Mouse (Mus musculus) liver, embryonic 16.5 days (tissue): Measurements from ENCODE around the gene Trp53inp2. TPM values are rescaled to one million over a fixed set of nuclear protein-coding genes. Genes with fewer than 3 reads are reported as not detected.
A peak's percentile ranks its signal among the peaks of the same experiment; 100 is the strongest.

ENCODE experiments used
- ATAC-seq: fragments of 200-750 bp; cut with Nextera tagmentation; 2 replicates; pipeline ENCODE4 v1.8.0; 2017; ENCODE audit warnings: low read depth, mild to moderate bottlenecking, moderate number of reproducible peaks, moderate library complexity
- H3K27ac ChIP-seq: fragments of 300-500 bp; sonication (generic); 2 replicates; pipeline ENCODE4 v1.5.1; 2014; ENCODE audit warnings: mild to moderate bottlenecking, low read length
- H3K27me3 ChIP-seq: fragments of 300-500 bp; sonication (generic); 2 replicates; pipeline ENCODE4 v1.6.1; 2014; ENCODE audit warnings: low read depth, low read length, mixed read lengths; ENCODE audit not compliant: control insufficient read depth, insufficient read depth
- H3K36me3 ChIP-seq: fragments of 300-500 bp; sonication (generic); 2 replicates; pipeline ENCODE4 v1.6.1; 2014; ENCODE audit warnings: mild to moderate bottlenecking; ENCODE audit not compliant: control insufficient read depth, insufficient read depth
- H3K4me1 ChIP-seq: fragments of 300-500 bp; sonication (generic); 2 replicates; pipeline ENCODE4 v1.6.1; 2014; ENCODE audit warnings: low read depth, low read length, mixed read lengths; ENCODE audit not compliant: control insufficient read depth
- H3K4me2 ChIP-seq: fragments of 300-500 bp; sonication (generic); 2 replicates; pipeline ENCODE4 v1.6.1; 2014; ENCODE audit warnings: low read depth, low read length, mixed read lengths
- H3K4me3 ChIP-seq: fragments of 300-500 bp; sonication (generic); 2 replicates; pipeline ENCODE4 v1.5.1; 2014; ENCODE audit warnings: low read depth, mild to moderate bottlenecking, low read length
- H3K9ac ChIP-seq: fragments of 300-500 bp; sonication (generic); 2 replicates; pipeline ENCODE4 v1.6.1; 2014; ENCODE audit warnings: low read depth, low read length
- H3K9me3 ChIP-seq: fragments of 300-500 bp; sonication (generic); replicated peaks from 2 replicates; pipeline ENCODE4 v1.6.1; 2016; ENCODE audit warnings: low read length; ENCODE audit not compliant: control insufficient read depth
- WGBS: fragments of 180-500 bp; shearing (Covaris S2); extraction: QIAGEN DNeasy Blood & Tissue Kit; methylation state at CpG from one replicate; pipeline ENCODE4 v1.1.7; 2014; ENCODE audit not compliant: insufficient replicate concordance; 5-methylcytosine and 5-hydroxymethylcytosine counted together
- polyA plus RNA-seq: library from polyadenylated mRNA; unstranded; fragments of >200 nt; fragmentation: Nextera tagmentation; extraction: Ambion mirVana; gene quantifications from 2 replicates; pipeline ENCODE4 v1.2.1, GENCODE M21; 2015

The Trp53inp2 gene
- polyA plus RNA-seq, 1 experiment from 2014 or later: 5.7 TPM

DNA sequence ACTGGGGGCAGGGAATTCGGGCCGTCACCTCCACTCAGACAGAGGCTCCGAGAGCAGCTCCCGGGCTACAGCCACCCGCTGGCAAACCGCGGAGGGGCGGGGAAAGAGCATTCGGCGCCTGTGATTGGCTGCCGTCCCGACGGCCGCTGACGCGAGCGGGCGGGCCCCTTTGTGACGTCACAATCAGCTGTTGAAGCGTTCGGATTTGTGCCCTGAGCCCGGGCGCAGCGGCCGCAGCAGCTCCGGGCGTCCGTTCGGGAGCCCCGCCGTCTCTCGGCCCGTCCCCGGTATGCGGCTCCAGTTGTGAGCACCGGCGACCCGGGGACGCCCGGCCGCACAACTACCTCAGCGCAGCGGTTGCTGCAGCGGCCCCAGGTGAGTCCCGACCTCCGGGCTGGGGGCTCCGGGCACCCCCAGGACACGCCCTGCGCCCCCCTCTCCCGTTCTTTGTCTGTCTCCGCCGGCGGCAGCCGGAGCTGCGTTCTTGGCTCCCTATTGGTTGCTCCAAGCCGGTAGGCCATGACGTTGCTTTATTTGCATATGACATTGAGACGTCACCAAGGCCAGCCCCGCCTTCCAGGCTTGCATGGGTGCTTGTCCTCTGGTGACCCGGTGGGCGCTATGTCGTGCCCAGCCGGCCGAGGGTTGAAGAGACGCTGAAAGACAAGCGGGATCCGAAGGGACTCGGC, 928 bp downstream of the Trp53inp2 start:
- Histone ChIP-seq H3K36me3 (no peaks in the 10 kb centered on the region), H3K4me1 (peaks cover 17% of the 10 kb centered on the region), H3K9me3 (no peaks in the 10 kb centered on the region), H3K4me3 (peak overlapping the region; percentile 87), H3K4me2 (peak overlapping the region; percentile 94), H3K27ac (peak overlapping the region; percentile 96), H3K9ac (peak overlapping the region; percentile 88), H3K27me3 (peaks cover 11% of the 10 kb centered on the region)
- ATAC-seq: peak; percentile 90
- WGBS: under 1% methylated on average over 68 of the region's 68 CpGs

DNA sequence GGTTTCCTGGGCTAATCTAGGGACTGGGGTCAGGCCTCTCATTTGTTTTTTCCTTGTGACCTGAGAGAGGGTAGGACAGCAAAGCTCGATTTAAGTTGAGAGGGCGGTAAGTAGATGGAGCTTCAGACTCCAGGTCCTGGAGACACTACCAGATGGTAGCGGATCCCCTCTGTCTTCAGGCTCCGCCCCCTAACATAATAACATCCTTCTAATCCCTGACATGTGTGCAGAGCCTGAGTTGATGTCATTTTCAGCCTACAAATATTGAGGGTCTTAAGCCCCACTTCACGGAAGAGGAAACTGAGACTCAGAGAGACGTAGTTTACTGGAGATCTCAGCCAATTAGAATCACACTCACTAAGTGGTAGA, 1.5 kb downstream of the Trp53inp2 start:
- ATAC-seq: no peak
- Histone ChIP-seq H3K4me1 (peaks cover 17% of the 10 kb centered on the region), H3K4me3 (peak overlapping the region; percentile 87), H3K27me3 (peaks cover 11% of the 10 kb centered on the region), H3K27ac (no peak overlapping the region), H3K9me3 (no peaks in the 10 kb centered on the region), H3K9ac (peak overlapping the region; percentile 88), H3K36me3 (no peaks in the 10 kb centered on the region), H3K4me2 (peak overlapping the region; percentile 94)
- 25% methylated on average over 6 of the region's 6 CpGs for WGBS

GRCm38 (mm10) chr2:155382791-155383438, 2.1 kb downstream of the Trp53inp2 start:
- no peaks in the 10 kb centered on the region for H3K36me3 ChIP-seq
- peaks cover 11% of the 10 kb centered on the region for H3K27me3 ChIP-seq
- no peak overlapping the region for H3K9ac ChIP-seq
- H3K27ac ChIP-seq: no peak overlapping the region
- H3K4me2 ChIP-seq: peak overlapping the region; percentile 94; the same call in 1 of the 2 replicates
- no peak for ATAC-seq
- no peaks in the 10 kb centered on the region for H3K9me3 ChIP-seq
- WGBS: 66% methylated on average over 2 of the region's 2 CpGs
- H3K4me3 ChIP-seq: peak overlapping the region; percentile 87; the same call in 1 of the 2 replicates
- H3K4me1 ChIP-seq: peaks cover 17% of the 10 kb centered on the region

DNA sequence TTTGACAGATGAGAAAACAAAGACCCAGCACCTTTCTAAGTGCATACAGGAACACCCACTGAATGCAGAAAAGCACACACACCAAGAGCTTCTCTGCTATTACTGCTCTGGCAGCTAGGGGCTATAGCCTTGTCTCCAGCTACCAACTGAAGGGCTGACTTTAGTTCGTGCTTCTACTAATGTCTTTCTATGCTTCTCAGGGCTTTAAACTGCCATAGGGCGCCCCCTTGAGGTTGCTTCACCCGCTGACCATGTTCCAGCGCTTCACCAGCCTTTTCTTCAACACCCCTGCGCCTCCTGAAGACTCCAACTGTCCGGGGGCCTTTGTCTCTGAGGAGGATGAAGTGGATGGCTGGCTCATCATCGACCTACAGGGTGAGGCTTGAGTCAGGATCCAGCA, 4.2 kb downstream of the Trp53inp2 start:
- 14% methylated on average over 7 of the region's 7 CpGs for WGBS
- no peak for ATAC-seq
- H3K4me3 ChIP-seq: no peak overlapping the region
- H3K36me3 ChIP-seq: peaks cover 3% of the 10 kb centered on the region
- no peaks in the 10 kb centered on the region for H3K9me3 ChIP-seq
- H3K9ac ChIP-seq: no peak overlapping the region
- H3K4me1 ChIP-seq: peaks cover 17% of the 10 kb centered on the region
- H3K27ac ChIP-seq: no peak overlapping the region
- peaks cover 11% of the 10 kb centered on the region for H3K27me3 ChIP-seq
- no peak overlapping the region for H3K4me2 ChIP-seq

GRCm38 (mm10) chr2:155385731-155386533, 5.1 kb downstream of the Trp53inp2 start:
- peaks cover 14% of the 10 kb centered on the region for H3K4me1 ChIP-seq

DNA sequence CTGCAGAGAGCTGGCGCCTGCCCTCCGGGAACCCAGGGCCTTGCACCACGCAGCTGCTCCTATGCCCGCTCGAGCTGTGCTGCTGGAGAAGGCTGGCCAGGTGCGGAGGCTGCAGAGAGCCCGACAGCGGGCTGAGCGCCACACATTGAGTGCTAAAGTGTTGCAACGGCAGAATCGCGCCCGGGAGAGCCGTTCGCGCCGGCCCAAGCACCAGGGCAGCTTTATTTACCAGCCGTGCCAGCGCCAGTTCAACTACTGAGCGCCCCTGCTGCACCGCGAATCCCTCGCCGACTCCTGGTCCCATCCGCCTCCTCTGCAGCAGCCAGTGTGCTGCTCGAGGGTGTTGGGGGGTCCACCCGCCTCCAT, 5.7 kb downstream of the Trp53inp2 start:
- Histone ChIP-seq H3K27ac (no peak overlapping the region), H3K36me3 (peaks cover 3% of the 10 kb centered on the region), H3K9me3 (no peaks in the 10 kb centered on the region), H3K4me1 (peaks cover 9% of the 10 kb centered on the region), H3K4me3 (no peak overlapping the region), H3K27me3 (no peaks in the 10 kb centered on the region), H3K9ac (no peak overlapping the region), H3K4me2 (no peak overlapping the region)
- WGBS: 26% methylated on average over 27 of the region's 27 CpGs
- ATAC-seq: no peak

More at GRCm38 (mm10) chr2:155385731-155386533, 5.1 kb downstream of the Trp53inp2 start:
- H3K9ac ChIP-seq: no peak overlapping the region
- no peak overlapping the region for H3K4me2 ChIP-seq
- H3K9me3 ChIP-seq: no peaks in the 10 kb centered on the region
- peaks cover 3% of the 10 kb centered on the region for H3K27me3 ChIP-seq
- H3K27ac ChIP-seq: no peak overlapping the region
- peaks cover 3% of the 10 kb centered on the region for H3K36me3 ChIP-seq
- ATAC-seq: no peak
- H3K4me3 ChIP-seq: no peak overlapping the region
- WGBS: 58% methylated on average over 18 of the region's 18 CpGs

- Histone ChIP-seq H3K36me3 (peaks cover 3% of the 10 kb centered on the region), H3K9ac (no peak overlapping the region), H3K27ac (no peak overlapping the region), H3K27me3 (no peaks in the 10 kb centered on the region), H3K4me3 (no peak overlapping the region), H3K4me2 (no peak overlapping the region), H3K4me1 (peaks cover 9% of the 10 kb centered on the region), H3K9me3 (no peaks in the 10 kb centered on the region)
- WGBS: 67% methylated on average over 4 of the region's 4 CpGs
- no peak for ATAC-seq
Measured at GRCm38 (mm10) chr2:155387052-155387451, 6.2 kb downstream of the Trp53inp2 start.

GRCm38 (mm10) chr2:155388573-155388972, 7.7 kb downstream of the Trp53inp2 start:
- Histone ChIP-seq H3K9ac (no peak overlapping the region), H3K36me3 (peaks cover 3% of the 10 kb centered on the region), H3K27ac (no peak overlapping the region), H3K4me3 (no peak overlapping the region), H3K27me3 (no peaks in the 10 kb centered on the region), H3K9me3 (no peaks in the 10 kb centered on the region), H3K4me1 (no peaks in the 10 kb centered on the region), H3K4me2 (no peak overlapping the region)
- 80% methylated on average over 2 of the region's 2 CpGs for WGBS
- ATAC-seq: no peak
